Mouse (Mus musculus) adipose tissue, adult 10 weeks (tissue): ENCODE data around the gene Rasef. TPM values are rescaled to one million over a fixed set of nuclear protein-coding genes. Genes with fewer than 3 reads are reported as not detected.

Source experiments
- polyA plus RNA-seq: library from polyadenylated mRNA; stranded (reverse); fragments of 350-450 nt; fragmentation: Illumina TruSeq; extraction: RNeasy Lipid Tissue Mini Kit (QIAGEN cat#74804); gene quantifications from one replicate; pipeline ENCODE4 v1.2.3, GENCODE M21; 2014; ENCODE audit warnings: low read depth, low replicate concordance

Rasef gene
- 16.5 TPM for polyA plus RNA-seq

DNA sequence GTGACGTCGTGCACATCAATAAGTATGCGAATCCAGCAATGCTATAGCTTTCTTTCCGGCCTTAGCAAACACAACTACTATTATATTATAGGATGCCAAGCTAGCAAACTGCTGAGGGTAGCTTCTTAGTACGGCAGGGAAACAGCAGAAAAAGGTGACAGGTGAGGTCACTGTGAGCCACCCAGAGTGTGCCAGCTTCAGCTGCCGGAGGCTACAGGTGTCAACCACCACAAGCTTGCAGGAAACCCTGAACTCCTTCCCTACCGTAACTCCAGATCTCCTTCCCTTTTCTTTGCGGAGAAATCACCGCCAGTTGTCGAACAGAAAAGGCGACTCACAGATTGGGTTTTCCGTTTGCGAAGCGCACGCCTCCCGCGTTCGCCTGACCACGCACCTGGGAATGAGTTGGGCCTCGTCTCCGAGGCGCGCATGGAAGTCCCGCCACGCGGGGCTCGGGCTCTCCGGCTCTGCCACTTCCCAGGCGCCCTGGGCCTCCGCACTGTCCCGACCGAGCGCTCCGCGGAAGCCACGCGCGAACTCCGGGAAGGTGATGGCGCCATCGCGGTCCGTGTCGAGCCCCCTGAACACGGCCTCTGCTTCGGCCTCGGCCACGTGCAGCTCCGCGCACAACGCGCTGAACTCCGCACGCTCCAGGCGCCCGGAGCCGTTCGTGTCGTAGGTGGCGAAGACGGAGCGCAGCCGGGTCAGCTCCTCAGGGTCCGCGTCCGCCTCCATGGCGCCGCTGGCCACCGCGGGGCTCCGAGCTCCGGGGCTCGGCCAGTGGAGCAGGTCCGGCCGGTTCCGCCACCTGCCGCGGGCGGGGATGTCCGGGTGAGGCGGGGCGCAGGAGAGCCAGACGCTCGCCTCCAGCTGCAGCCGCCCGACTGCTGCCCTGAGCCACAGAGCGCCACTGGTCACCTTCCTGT lies at the start of gene Rasef:
Gene Rasef, minus strand, starts transcription at position 735 of the 926 bp plus-strand sequence.

DNA sequence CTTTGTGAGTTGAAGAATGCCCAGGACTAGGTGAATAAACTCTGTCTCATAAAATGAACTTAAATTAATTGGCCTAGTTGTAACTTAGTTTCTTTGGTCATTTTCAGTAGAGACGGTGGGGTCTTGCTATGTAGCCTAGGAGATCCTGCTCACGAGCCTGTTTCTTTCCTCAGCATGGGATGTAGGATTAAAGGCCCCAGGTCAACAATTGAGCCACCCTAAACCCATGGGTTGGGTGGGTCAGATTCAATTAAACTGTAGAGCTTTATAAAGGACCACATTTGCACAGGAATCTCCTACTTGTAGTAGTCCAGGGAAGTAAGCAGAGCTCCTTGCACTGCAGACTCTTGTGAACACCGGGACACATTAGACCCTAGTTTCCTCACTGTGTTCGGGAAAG lies 107.6 kb downstream of the Rasef start, which contains the start of gene Gm428:
Gene Gm428, plus strand, starts transcription at position 301 of the 400 bp plus-strand sequence.

GRCm38 (mm10) chr4:73668054-73668453 lies 122.7 kb downstream of the Rasef start, which contains the start of gene Gm11239:
TSS of gene Gm11239 (plus strand) at chr4:73668354.

Other genes starting within 250 kb of the Rasef start
- gene Gm11238, start 183.1 kb downstream of the Rasef start, polyA plus RNA-seq = not detected
- gene Gm11237, start 168.0 kb downstream of the Rasef start, polyA plus RNA-seq = not detected
- gene Gm11236, start 152.9 kb downstream of the Rasef start, polyA plus RNA-seq = not detected
- gene Gm11239, start 122.6 kb downstream of the Rasef start, polyA plus RNA-seq = not detected
- not detected for gene Gm428, start 107.5 kb downstream of the Rasef start, polyA plus RNA-seq
- not detected for gene Gm11758, start 85.3 kb upstream of the Rasef start, polyA plus RNA-seq
- gene Gm11757, start 100.1 kb upstream of the Rasef start, polyA plus RNA-seq = not detected
- gene Gm13871, start 115.0 kb upstream of the Rasef start, polyA plus RNA-seq = not detected
- gene Gm11756, start 129.8 kb upstream of the Rasef start, polyA plus RNA-seq = not detected
- not detected for gene 2310002L09Rik, start 159.9 kb upstream of the Rasef start, polyA plus RNA-seq
- 0.22 TPM for gene Frmd3, start 222.4 kb upstream of the Rasef start, polyA plus RNA-seq